ENCODE assay signal across 22 mouse cellular contexts in genomic region chr16:9902680-9903463, GRCm38 (mm10).
DNase-seq lines count a peak whose midpoint lies in the region; ATAC-seq and TF ChIP-seq lines count a peak whose summit lies in the region.
"Had no signal": no experiment of that assay in that cellular context is flagged by ENCODE, and none has a peak within 500 bp of the region (broad histone marks: within the 10 kb centered on the region; RNA-seq: fewer than 3 reads in every experiment).

No protein-coding gene starts in this region.

- peak; percentile 61; the same call in 1 of the 2 replicates for TF ChIP-seq POLR2A in cerebellum, adult 2 months (IDR thresholded peaks at IDR 0.05; ENCODE audit: borderline replicate concordance, insufficient read depth, low read length)
- no peak for TF ChIP-seq POLR2A in cortical plate, adult 2 months (IDR thresholded peaks at IDR 0.05; ENCODE audit: extremely low read depth, insufficient read depth, low read length)

- H3K36me3 ChIP-seq in hindbrain, embryonic 12.5 days = no peaks in the 10 kb centered on the region
- H3K36me3 ChIP-seq: embryonic facial prominence, embryonic 15.5 days; forebrain, embryonic 10.5 days; hindbrain, embryonic 15.5 days; limb, embryonic 15.5 days; neural tube, embryonic 12.5 days had no signal

- no peak overlapping the region for H3K4me3 ChIP-seq in cerebellum, adult 2 months (replicated peaks; ENCODE audit: insufficient read depth, low read depth, low read length)
- no peak overlapping the region for H3K4me3 ChIP-seq in cortical plate, adult 2 months (ENCODE audit: insufficient read depth, low read length)
- no peak overlapping the region for H3K4me3 ChIP-seq in hindbrain, embryonic 12.5 days
- H3K4me3 ChIP-seq: embryonic facial prominence, embryonic 15.5 days; forebrain, embryonic 10.5 days; hindbrain, embryonic 15.5 days; limb, embryonic 15.5 days; megakaryocyte, embryonic 14.5 days; neural tube, embryonic 12.5 days had no signal

- H3K9ac ChIP-seq in hindbrain, embryonic 12.5 days = no peak overlapping the region
- H3K9ac ChIP-seq: embryonic facial prominence, embryonic 15.5 days; hindbrain, embryonic 15.5 days; limb, embryonic 15.5 days; neural tube, embryonic 12.5 days had no signal

- H3K27ac ChIP-seq in cerebellum, adult 2 months (ENCODE audit: insufficient read depth, low read length) = peak overlapping the region; percentile 98
- H3K27ac ChIP-seq in cortical plate, adult 2 months (ENCODE audit: insufficient read depth, low read length) = 0 out of 2 replicates have a peak overlapping the region, but pooled peaks have one; percentile 6
- H3K27ac ChIP-seq in hindbrain, embryonic 12.5 days = no peak overlapping the region
- H3K27ac ChIP-seq: embryonic facial prominence, embryonic 15.5 days; forebrain, embryonic 10.5 days; hindbrain, embryonic 15.5 days; limb, embryonic 15.5 days; neural tube, embryonic 12.5 days had no signal

- ATAC-seq in hindbrain, embryonic 12.5 days (ENCODE audit: low FRiP score) = no peak
- ATAC-seq: activated CD4-positive, CD25-positive, alpha-beta regulatory T cell, adult 4 months; intestine, postnatal 0 days; Patski had no signal

- no peak for TF ChIP-seq CTCF in cerebellum, adult 2 months (IDR thresholded peaks at IDR 0.05; ENCODE audit: borderline replicate concordance, insufficient read depth, low read depth, low read length)
- TF ChIP-seq CTCF in cortical plate, adult 2 months (IDR thresholded peaks at IDR 0.05; ENCODE audit: extremely low read depth, insufficient read depth, low read length) = no peak

- no peaks in the 10 kb centered on the region for H3K27me3 ChIP-seq in cerebellum, adult 2 months (ENCODE audit: control insufficient read depth, insufficient read depth, low read length)
- no peaks in the 10 kb centered on the region for H3K27me3 ChIP-seq in hindbrain, embryonic 12.5 days
- H3K27me3 ChIP-seq: embryonic facial prominence, embryonic 15.5 days; hindbrain, embryonic 15.5 days; limb, embryonic 15.5 days; megakaryocyte, embryonic 14.5 days; neural tube, embryonic 12.5 days; Patski had no signal

- no peaks in the 10 kb centered on the region for H3K9me3 ChIP-seq in hindbrain, embryonic 12.5 days (replicated peaks)
- H3K9me3 ChIP-seq: embryonic facial prominence, embryonic 15.5 days; forebrain, embryonic 10.5 days; hindbrain, embryonic 15.5 days; limb, embryonic 15.5 days; neural tube, embryonic 12.5 days had no signal

- peak; percentile 45 to 49 for DNase-seq in layer of hippocampus, adult 8-10 months (ENCODE audit: low spot score in 2 of 2)
- no peak for DNase-seq in layer of hippocampus, postnatal 36 days
- peak; percentile 87 for DNase-seq in cerebellum, adult 11 months
- DNase-seq in cerebellum, adult 2 months = peak; percentile 87 to 98
- no peak for DNase-seq in thymus, postnatal 25 days
- DNase-seq: adrenal gland, postnatal 14 days; embryo, embryonic 11 days; gastrocnemius, postnatal 25 days; heart, postnatal 14 days; lung, postnatal 10 days had no signal

- 7% methylated on average over 5 of the region's 5 CpGs for WGBS in cerebellum, adult 2 months
- WGBS in hindbrain, embryonic 12.5 days = 90% methylated on average over 5 of the region's 5 CpGs

- peaks cover 75% of the 10 kb centered on the region for H3K4me1 ChIP-seq in cerebellum, adult 2 months (ENCODE audit: control insufficient read depth, insufficient read depth, low read length)
- H3K4me1 ChIP-seq in cortical plate, adult 2 months (ENCODE audit: control insufficient read depth, insufficient read depth, low read length) = peaks cover 10% of the 10 kb centered on the region
- no peaks in the 10 kb centered on the region for H3K4me1 ChIP-seq in hindbrain, embryonic 12.5 days
- H3K4me1 ChIP-seq: embryonic facial prominence, embryonic 15.5 days; forebrain, embryonic 10.5 days; hindbrain, embryonic 15.5 days; limb, embryonic 15.5 days; megakaryocyte, embryonic 14.5 days; neural tube, embryonic 12.5 days had no signal

- no peak overlapping the region for H3K4me2 ChIP-seq in hindbrain, embryonic 12.5 days (replicated peaks)
- H3K4me2 ChIP-seq: embryonic facial prominence, embryonic 15.5 days; heart, embryonic 11.5 days; hindbrain, embryonic 15.5 days; limb, embryonic 15.5 days; neural tube, embryonic 12.5 days had no signal

Comparison
In these comparisons a context has a peak if more than half of its experiments do, and no peak if none do; other contexts are left out.
1. DNase-seq: peak in layer of hippocampus, adult 8-10 months (2 of 2), cerebellum, adult 11 months (single experiment) and cerebellum, adult 2 months (2 of 2); none in layer of hippocampus, postnatal 36 days (0 of 2) and thymus, postnatal 25 days (single experiment).